In genomic region chr16:22548167-22549080, GRCm38 (mm10) we compare ENCODE assay signal across 8 mouse cellular contexts.
DNase-seq lines count a peak whose midpoint lies in the region; ATAC-seq and TF ChIP-seq lines count a peak whose summit lies in the region.

No protein-coding gene starts in this region.

- no peaks in the 10 kb centered on the region for H3K4me1 ChIP-seq in MEL (ENCODE audit: control insufficient read depth in 1 of 2, insufficient read depth in 2 of 2, low read length in 2 of 2)
- H3K4me1 ChIP-seq in cerebellum, adult 2 months (ENCODE audit: control insufficient read depth, insufficient read depth, low read length) = peaks cover 19% of the 10 kb centered on the region
- H3K4me1 ChIP-seq in forebrain, postnatal 0 days (ENCODE audit: insufficient read depth) = peaks cover 24% of the 10 kb centered on the region
- peaks cover 60% of the 10 kb centered on the region for H3K4me1 ChIP-seq in lung, embryonic 15.5 days

- WGBS in cerebellum, adult 2 months = 3% methylated on average over 26 of the region's 26 CpGs
- WGBS in forebrain, postnatal 0 days = 6% methylated on average over 26 of the region's 26 CpGs
- 7% methylated on average over 26 of the region's 26 CpGs for WGBS in lung, embryonic 15.5 days

- H3K79me2 ChIP-seq in MEL (ENCODE audit: control insufficient read depth, insufficient read depth, low read length, poor library complexity) = no peaks in the 10 kb centered on the region

- peak overlapping the region; percentile 56 for H3K9ac ChIP-seq in MEL (ENCODE audit: control insufficient read depth, low read depth, low read length, poor library complexity, severe bottlenecking)
- peak overlapping the region; percentile 44 for H3K9ac ChIP-seq in forebrain, postnatal 0 days
- peak overlapping the region; percentile 26; the same call in 1 of the 2 replicates for H3K9ac ChIP-seq in lung, embryonic 15.5 days

- peak; percentile 77 to 83 (median 78) for TF ChIP-seq CTCF in MEL (IDR thresholded peaks at IDR 0.05 in 2 of 3, conservative IDR thresholded peaks at IDR 0.05 in 1 of 3; ENCODE audit: control insufficient read depth in 1 of 3, insufficient read depth in 1 of 3, low read depth in 2 of 3, low read length in 3 of 3, poor library complexity in 1 of 3, severe bottlenecking in 1 of 3)
- TF ChIP-seq CTCF in cerebellum, adult 2 months (IDR thresholded peaks at IDR 0.05; ENCODE audit: borderline replicate concordance, insufficient read depth, low read depth, low read length) = peak; percentile 83
- TF ChIP-seq CTCF in forebrain, postnatal 0 days (IDR thresholded peaks at IDR 0.05; ENCODE audit: low read depth) = peak; percentile 84

- H3K36me3 ChIP-seq in MEL (ENCODE audit: control insufficient read depth in 1 of 2, insufficient read depth in 2 of 2, low read length in 2 of 2) = no peaks in the 10 kb centered on the region
- no peaks in the 10 kb centered on the region for H3K36me3 ChIP-seq in forebrain, postnatal 0 days (ENCODE audit: insufficient read depth)
- no peaks in the 10 kb centered on the region for H3K36me3 ChIP-seq in lung, embryonic 15.5 days

- no peak for TF ChIP-seq EP300 in MEL (IDR thresholded peaks at IDR 0.05; ENCODE audit: low read depth in 1 of 2, low read length in 2 of 2)

- H3K4me2 ChIP-seq in forebrain, postnatal 0 days (ENCODE audit: low read depth) = peak overlapping the region; percentile 62
- H3K4me2 ChIP-seq in lung, embryonic 15.5 days = peak overlapping the region; percentile 57

- H3K27ac ChIP-seq in MEL (ENCODE audit: control insufficient read depth, low read depth, low read length) = no peak overlapping the region
- peak overlapping the region; percentile 19 for H3K27ac ChIP-seq in cerebellum, adult 2 months (ENCODE audit: insufficient read depth, low read length)
- H3K27ac ChIP-seq in forebrain, postnatal 0 days (ENCODE audit: low read depth, low read length) = peak overlapping the region; percentile 58; the same call in 1 of the 2 replicates
- H3K27ac ChIP-seq in lung, embryonic 15.5 days = peak overlapping the region; percentile 81

- ATAC-seq in forebrain, postnatal 0 days = peak; percentile 88
- ATAC-seq in lung, embryonic 15.5 days (ENCODE audit: borderline replicate concordance, extremely low read depth, low FRiP score, low TSS enrichment) = peak; percentile 46

- peak overlapping the region; percentile 45 to 50; a peak in 3 of 4 replicates for H3K4me3 ChIP-seq in MEL (ENCODE audit: control insufficient read depth in 1 of 2, insufficient read depth in 1 of 2, low read depth in 2 of 2, low read length in 2 of 2)
- peak overlapping the region; percentile 2 for H3K4me3 ChIP-seq in cerebellum, adult 2 months (replicated peaks; ENCODE audit: insufficient read depth, low read depth, low read length)
- H3K4me3 ChIP-seq in forebrain, postnatal 0 days (ENCODE audit: low read depth, low read length) = peak overlapping the region; percentile 38
- peak overlapping the region; percentile 33 for H3K4me3 ChIP-seq in lung, embryonic 15.5 days

- TF ChIP-seq POLR2A in MEL (IDR thresholded peaks at IDR 0.05; ENCODE audit: control insufficient read depth in 1 of 2, insufficient read depth in 1 of 2, low read depth in 1 of 2, low read length in 2 of 2, poor library complexity in 1 of 2) = no peak
- TF ChIP-seq POLR2A in cerebellum, adult 2 months (IDR thresholded peaks at IDR 0.05; ENCODE audit: borderline replicate concordance, insufficient read depth, low read length) = no peak

- peak; percentile 52 for TF ChIP-seq RAD21 in MEL (IDR thresholded peaks at IDR 0.05; ENCODE audit: low read depth, low read length)

- DNase-seq in MEL (ENCODE audit: low read depth, low spot score) = peak; percentile 77
- peak; percentile 79 to 84 for DNase-seq in cerebellum, adult 2 months
- peak; percentile 93 for DNase-seq in forebrain, postnatal 0 days
- peak; percentile 92 for DNase-seq in heart, postnatal 4 days
- peak; percentile 79 to 82 for DNase-seq in layer of hippocampus, adult 8-10 months (ENCODE audit: low spot score in 2 of 2)
- DNase-seq in ovary, adult 18-20 months (ENCODE audit: low spot score) = peak; percentile 59
- peak; percentile 87 for DNase-seq in thymus, postnatal 0 days (ENCODE audit: low spot score)

- H3K27me3 ChIP-seq in MEL (ENCODE audit: control insufficient read depth in 1 of 2, insufficient read depth in 2 of 2, low read length in 2 of 2) = no peaks in the 10 kb centered on the region; a peak in 1 of 4 replicates
- no peaks in the 10 kb centered on the region for H3K27me3 ChIP-seq in cerebellum, adult 2 months (ENCODE audit: control insufficient read depth, insufficient read depth, low read length)
- no peaks in the 10 kb centered on the region; the same call in 1 of the 2 replicates for H3K27me3 ChIP-seq in forebrain, postnatal 0 days (ENCODE audit: insufficient read depth, low read length)
- H3K27me3 ChIP-seq in lung, embryonic 15.5 days = no peaks in the 10 kb centered on the region

- H3K9me3 ChIP-seq in MEL (replicated peaks; ENCODE audit: insufficient read depth, low read length) = no peaks in the 10 kb centered on the region
- H3K9me3 ChIP-seq in forebrain, postnatal 0 days (ENCODE audit: low read length) = no peaks in the 10 kb centered on the region
- no peaks in the 10 kb centered on the region for H3K9me3 ChIP-seq in lung, embryonic 15.5 days

TF ChIP-seq in MEL, 35 proteins besides CTCF, POLR2A, EP300 and RAD21:
- TF ChIP-seq SMC3 (IDR thresholded peaks at IDR 0.05; ENCODE audit: low read depth, low read length) (peak; percentile 89), ZC3H11A (IDR thresholded peaks at IDR 0.05; ENCODE audit: low read depth, low read length) (peak; percentile 58), MEF2A (IDR thresholded peaks at IDR 0.05; ENCODE audit: extremely low read depth, insufficient replicate concordance, low read depth, low read length, poor library complexity, severe bottlenecking) (no peak), POLR2AphosphoS2 (IDR thresholded peaks at IDR 0.05; ENCODE audit: low read length) (no peak), ZNF384 (IDR thresholded peaks at IDR 0.05; ENCODE audit: low read depth, low read length) (peak; percentile 71; the same call in 1 of the 2 replicates)
